Mouse (Mus musculus) liver, embryonic 14.5 days (tissue): Measurements from ENCODE around the gene Abcc1. TPM values are rescaled to one million over a fixed set of nuclear protein-coding genes. Genes with fewer than 3 reads are reported as not detected.

Source experiments
- ATAC-seq: fragments of 200-750 bp; cut with Nextera tagmentation; 2 replicates; pipeline ENCODE4 v1.8.0; 2017; ENCODE audit warnings: moderate number of reproducible peaks, mild to moderate bottlenecking, moderate library complexity; ENCODE audit not compliant: insufficient read depth
- DNase-seq, 3 experiments: peaks; one replicate each; pipeline ENCODE4 v3.0.0-alpha.2; 2012 to 2013; ENCODE audit warnings: low read depth in 3 of 3, low spot score in 3 of 3
- H3K27ac ChIP-seq: fragments of 300-500 bp; sonication (generic); 2 replicates; pipeline ENCODE4 v1.5.1; 2014; ENCODE audit warnings: moderate library complexity, mild to moderate bottlenecking, control low read depth, inconsistent platforms
- H3K27me3 ChIP-seq: fragments of 300-500 bp; sonication (generic); 2 replicates; pipeline ENCODE4 v1.6.1; 2014; ENCODE audit warnings: mild to moderate bottlenecking, low read length, moderate library complexity; ENCODE audit not compliant: control insufficient read depth, insufficient read depth
- H3K36me3 ChIP-seq: fragments of 300-500 bp; sonication (generic); replicated peaks from 2 replicates; pipeline ENCODE4 v1.6.1; 2014; ENCODE audit warnings: low read depth; ENCODE audit not compliant: control insufficient read depth, insufficient read depth
- H3K4me1 ChIP-seq, 2 experiments: fragments of 200-500 bp in 1 of 2; fragments of 300-500 bp in 1 of 2; sonication (generic) in 1 of 2; replicated peaks; 2 replicates each; pipeline ENCODE4 v1.6.1; 2012 to 2014; ENCODE audit warnings: antibody characterized with exemption in 1 of 2, inconsistent platforms in 1 of 2, low read length in 1 of 2; ENCODE audit not compliant: control insufficient read depth in 2 of 2, insufficient read depth in 2 of 2
- H3K4me2 ChIP-seq: fragments of 300-500 bp; sonication (generic); 2 replicates; pipeline ENCODE4 v1.6.1; 2014; ENCODE audit warnings: low read depth, mild to moderate bottlenecking, control low read depth, moderate library complexity
- H3K4me3 ChIP-seq, 2 experiments: fragments of 200-500 bp in 1 of 2; fragments of 300-500 bp in 1 of 2; sonication (generic) in 1 of 2; 2 replicates each; pipeline ENCODE4 v1.5.1; 2012 to 2014; ENCODE audit warnings: low read depth in 2 of 2, low read length in 2 of 2, mild to moderate bottlenecking in 2 of 2, control low read depth in 1 of 2, inconsistent platforms in 1 of 2, moderate library complexity in 1 of 2; ENCODE audit not compliant: insufficient read depth in 1 of 2
- H3K9ac ChIP-seq: fragments of 300-500 bp; sonication (generic); replicated peaks from 2 replicates; pipeline ENCODE4 v1.6.1; 2014; ENCODE audit warnings: mild to moderate bottlenecking, control low read depth, moderate library complexity
- H3K9me3 ChIP-seq: fragments of 300-500 bp; sonication (generic); 2 replicates; pipeline ENCODE4 v1.6.1; 2016; ENCODE audit warnings: low read length, mixed read lengths; ENCODE audit not compliant: control insufficient read depth
- CTCF ChIP-seq: IDR thresholded peaks from 2 replicates; pipeline ENCODE4 v1.5.1; 2016; ENCODE audit warnings: antibody characterized with exemption, low read depth, control low read depth
- EP300 ChIP-seq: IDR thresholded peaks from 2 replicates; pipeline ENCODE4 v1.6.1; 2016; ENCODE audit warnings: antibody characterized with exemption, low read depth
- WGBS: fragments of 180-500 bp; shearing (Covaris S2); extraction: QIAGEN DNeasy Blood & Tissue Kit; methylation state at CpG from one replicate; pipeline ENCODE4 v1.1.7; 2014; ENCODE audit not compliant: insufficient replicate concordance; 5-methylcytosine and 5-hydroxymethylcytosine counted together
- polyA plus RNA-seq, 2 experiments: library from polyadenylated mRNA; depleted of rRNA in 1 of 2; stranded (reverse) in 1 of 2; unstranded in 1 of 2; fragments of >200 nt; fragmentation: Nextera tagmentation in 1 of 2; extraction: Ambion mirVana in 1 of 2; gene quantifications; 2 replicates each; pipeline versions ENCODE4 v1.2.1 to v1.2.3; 2012 to 2014

The Abcc1 gene
- polyA plus RNA-seq, 2 experiments, result 1.9 to 2.4 TPM

- DNase-seq (no peak), ATAC-seq (no peak)
- H3K27me3 ChIP-seq, result no peaks in the 10 kb centered on the region
- no peaks in the 10 kb centered on the region for H3K36me3 ChIP-seq
- no peak overlapping the region for H3K9ac ChIP-seq
- no peak overlapping the region for H3K4me2 ChIP-seq
- H3K27ac ChIP-seq, result no peak overlapping the region
- H3K4me3 ChIP-seq, result no peak overlapping the region
- WGBS, result 10% methylated on average over 5 of the region's 5 CpGs
- TF ChIP-seq EP300 (no peak), CTCF (no peak)
- H3K4me1 ChIP-seq, result peaks cover 0 to 21% of the 10 kb centered on the region in 2 experiments; a peak in 2 of 4 replicates
- H3K9me3 ChIP-seq, result no peaks in the 10 kb centered on the region
These were observed 17.3 kb downstream of the Abcc1 start for GRCm38 (mm10) chr16:14378654-14379053.

- no peak overlapping the region for H3K27ac ChIP-seq
- no peaks in the 10 kb centered on the region for H3K9me3 ChIP-seq
- H3K4me1 ChIP-seq, result peaks cover 0 to 21% of the 10 kb centered on the region in 2 experiments; a peak in 2 of 4 replicates
- 40% methylated on average over 7 of the region's 7 CpGs for WGBS
- H3K4me3 ChIP-seq, result no peak overlapping the region
- ATAC-seq (no peak), DNase-seq (no peak)
- TF ChIP-seq EP300, result no peak
- no peak for TF ChIP-seq CTCF
- H3K27me3 ChIP-seq, result no peaks in the 10 kb centered on the region
- H3K36me3 ChIP-seq, result no peaks in the 10 kb centered on the region
- no peak overlapping the region for H3K9ac ChIP-seq
- no peak overlapping the region for H3K4me2 ChIP-seq
These were observed 18.5 kb downstream of the Abcc1 start for GRCm38 (mm10) chr16:14379888-14380287.

- DNase-seq, result no peak
- no peak overlapping the region for H3K27ac ChIP-seq
These were observed 19.8 kb downstream of the Abcc1 start for GRCm38 (mm10) chr16:14381061-14381665.

GRCm38 (mm10) chr16:14399303-14399702 lies 37.9 kb downstream of the Abcc1 start:
- DNase-seq (no peak), ATAC-seq (no peak)
- H3K4me3 ChIP-seq, result no peak overlapping the region
- WGBS, result 69% methylated on average over 4 of the region's 4 CpGs
- no peaks in the 10 kb centered on the region for H3K9me3 ChIP-seq
- no peak for TF ChIP-seq EP300
- no peak for TF ChIP-seq CTCF
- no peaks in the 10 kb centered on the region for H3K36me3 ChIP-seq
- no peaks in the 10 kb centered on the region for H3K27me3 ChIP-seq
- H3K9ac ChIP-seq, result no peak overlapping the region
- no peak overlapping the region for H3K27ac ChIP-seq
- no peaks in the 10 kb centered on the region for H3K4me1 ChIP-seq
- no peak overlapping the region for H3K4me2 ChIP-seq

More at GRCm38 (mm10) chr16:14381061-14381665, 19.8 kb downstream of the Abcc1 start:
- TF ChIP-seq EP300 (no peak), CTCF (no peak)
- ATAC-seq, result no peak
- Histone ChIP-seq H3K27me3 (no peaks in the 10 kb centered on the region), H3K4me2 (no peak overlapping the region), H3K4me3 (no peak overlapping the region), H3K9ac (no peak overlapping the region), H3K4me1 (peaks cover 0 to 21% of the 10 kb centered on the region in 2 experiments; a peak in 2 of 4 replicates), H3K9me3 (no peaks in the 10 kb centered on the region), H3K36me3 (no peaks in the 10 kb centered on the region)

GRCm38 (mm10) chr16:14403507-14403906 lies 42.1 kb downstream of the Abcc1 start:
- ATAC-seq, result no peak
- no peaks in the 10 kb centered on the region for H3K27me3 ChIP-seq
- H3K27ac ChIP-seq, result no peak overlapping the region

More at GRCm38 (mm10) chr16:14403507-14403906, 42.1 kb downstream of the Abcc1 start:
- no peaks in the 10 kb centered on the region for H3K4me1 ChIP-seq
- WGBS, result 71% methylated on average over 2 of the region's 2 CpGs
- H3K36me3 ChIP-seq, result no peaks in the 10 kb centered on the region; the same call in 1 of the 2 replicates
- no peak overlapping the region for H3K9ac ChIP-seq
- no peaks in the 10 kb centered on the region for H3K9me3 ChIP-seq
- H3K4me2 ChIP-seq, result no peak overlapping the region
- no peak for DNase-seq
- H3K4me3 ChIP-seq, result no peak overlapping the region
- TF ChIP-seq CTCF (no peak), EP300 (no peak)
